Mouse (Mus musculus): ENCODE measurements around the gene Mcoln3. TPM values are rescaled to one million over a fixed set of nuclear protein-coding genes. Genes with fewer than 3 reads are reported as not detected.

Mcoln3 gene
- polyA plus RNA-seq, 1 experiment from 2014 or later: 0.27 TPM

DNA sequence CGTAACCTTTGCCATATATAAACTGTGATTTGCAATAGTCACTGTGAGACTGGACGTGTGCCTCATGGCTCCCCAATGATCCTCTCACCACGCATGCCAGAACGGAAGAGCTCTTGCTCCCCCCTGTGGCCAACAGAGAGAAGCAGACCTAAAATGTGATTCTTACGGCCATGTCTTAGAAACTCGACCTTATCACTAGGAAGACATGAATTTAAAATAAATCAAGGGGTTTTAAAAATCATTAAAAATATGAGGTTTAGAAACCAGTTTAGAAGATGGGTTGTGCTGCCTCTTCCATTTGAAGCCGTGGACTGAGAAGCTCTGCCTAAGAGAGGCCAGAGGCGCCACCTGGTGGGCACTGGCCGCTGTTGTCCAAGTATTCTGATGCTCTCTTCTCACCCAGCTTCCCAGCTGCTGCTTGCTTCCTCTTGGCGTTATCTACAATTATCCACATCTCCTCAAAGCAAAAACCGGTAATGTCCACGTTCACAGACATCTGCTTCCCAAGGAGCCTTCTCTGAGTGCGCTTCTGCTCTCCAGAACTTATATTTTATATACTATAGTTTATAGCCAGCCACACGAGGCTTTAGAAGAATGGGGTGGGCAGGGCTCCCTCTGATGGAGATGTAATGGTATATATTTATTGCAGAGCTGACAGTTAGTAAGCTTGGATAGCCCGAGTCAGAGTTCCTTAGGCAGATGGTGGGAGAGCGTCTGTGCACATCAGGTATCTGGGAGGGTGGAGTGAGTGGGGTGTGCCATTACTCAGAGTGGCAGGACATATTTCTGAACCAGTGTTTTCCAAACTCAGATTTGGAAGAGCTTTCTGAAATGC lies 60.7 kb downstream of the Mcoln3 start:
- peak; percentile 93 for DNase-seq (ENCODE audit: low spot score)
- H3K4me1 ChIP-seq (replicated peaks; ENCODE audit: control insufficient read depth, insufficient read depth, low read length): no peaks in the 10 kb centered on the region
- H3K36me3 ChIP-seq (replicated peaks; ENCODE audit: control insufficient read depth, insufficient read depth): no peaks in the 10 kb centered on the region
- H3K9me3 ChIP-seq (ENCODE audit: control insufficient read depth, low read length): no peaks in the 10 kb centered on the region
- H3K27ac ChIP-seq: no peak overlapping the region
- ATAC-seq (ENCODE audit: low FRiP score): peak; percentile 87
- H3K4me2 ChIP-seq (replicated peaks): peak overlapping the region; percentile 57
- H3K9ac ChIP-seq: peak overlapping the region; percentile 56; the same call in 1 of the 2 replicates
- H3K4me3 ChIP-seq (replicated peaks; ENCODE audit: low read length): peak overlapping the region; percentile 24
- H3K27me3 ChIP-seq (ENCODE audit: control insufficient read depth, insufficient read depth, low read length): peaks cover 8% of the 10 kb centered on the region; the same call in 1 of the 2 replicates
- 5% methylated on average over 16 of the region's 16 CpGs for WGBS

DNA sequence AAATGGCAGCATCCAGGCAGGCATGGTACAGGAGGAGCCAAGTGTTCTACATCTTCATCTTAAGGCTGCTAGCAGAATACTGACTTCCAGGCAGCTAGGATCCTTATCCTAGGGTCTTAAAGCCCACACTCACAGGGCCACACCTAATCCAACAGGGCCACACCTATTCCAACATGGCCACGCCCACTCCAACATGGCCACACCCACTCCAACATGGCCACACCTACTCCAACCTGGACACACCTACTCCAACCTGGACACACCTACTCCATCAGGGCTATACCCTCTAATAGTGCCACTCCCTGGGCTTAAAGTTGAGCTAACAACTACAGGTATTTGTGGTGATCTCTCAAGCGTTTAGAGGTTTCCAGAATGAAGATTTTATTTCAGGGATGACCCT lies 63.1 kb downstream of the Mcoln3 start:
- Histone ChIP-seq H3K27me3 (ENCODE audit: control insufficient read depth, insufficient read depth, low read length) (peaks cover 12% of the 10 kb centered on the region), H3K9me3 (ENCODE audit: control insufficient read depth, low read length) (no peaks in the 10 kb centered on the region), H3K27ac (no peak overlapping the region), H3K4me3 (replicated peaks; ENCODE audit: low read length) (no peak overlapping the region), H3K4me1 (replicated peaks; ENCODE audit: control insufficient read depth, insufficient read depth, low read length) (peaks cover 3% of the 10 kb centered on the region; the same call in 1 of the 2 replicates), H3K36me3 (replicated peaks; ENCODE audit: control insufficient read depth, insufficient read depth) (no peaks in the 10 kb centered on the region), H3K9ac (no peak overlapping the region), H3K4me2 (replicated peaks) (no peak overlapping the region)
- 35% methylated on average over 2 of the region's 2 CpGs for WGBS
- no peak for ATAC-seq (ENCODE audit: low FRiP score)
- no peak for DNase-seq (ENCODE audit: low spot score)

DNA sequence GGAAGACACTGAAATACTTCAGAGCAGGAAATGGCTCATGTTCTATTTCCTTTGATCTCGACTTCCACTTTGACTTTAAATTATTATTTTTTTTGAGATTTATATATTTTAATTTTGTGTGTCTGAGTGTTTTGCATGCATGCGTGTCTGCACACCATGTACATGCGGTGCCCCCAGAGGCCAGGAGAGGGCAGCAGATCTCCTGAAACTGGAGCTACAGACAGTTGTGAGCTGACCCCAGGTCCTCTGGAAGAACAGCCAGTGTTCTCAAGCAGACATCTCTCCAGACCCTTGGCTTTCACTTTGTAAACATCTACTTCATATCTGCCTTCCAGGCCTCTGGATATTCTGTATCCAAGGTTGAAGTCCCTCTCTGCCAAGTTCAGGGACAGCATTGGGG lies 63.7 kb downstream of the Mcoln3 start:
- ATAC-seq (ENCODE audit: low FRiP score) (no peak), DNase-seq (ENCODE audit: low spot score) (peak; percentile 52)
- WGBS: 37% methylated on average over 3 of the region's 3 CpGs
- Histone ChIP-seq H3K4me1 (replicated peaks; ENCODE audit: control insufficient read depth, insufficient read depth, low read length) (peaks cover 10% of the 10 kb centered on the region; the same call in 1 of the 2 replicates), H3K27ac (no peak overlapping the region), H3K9ac (no peak overlapping the region), H3K27me3 (ENCODE audit: control insufficient read depth, insufficient read depth, low read length) (peaks cover 12% of the 10 kb centered on the region), H3K36me3 (replicated peaks; ENCODE audit: control insufficient read depth, insufficient read depth) (no peaks in the 10 kb centered on the region), H3K4me2 (replicated peaks) (no peak overlapping the region), H3K9me3 (ENCODE audit: control insufficient read depth, low read length) (no peaks in the 10 kb centered on the region), H3K4me3 (replicated peaks; ENCODE audit: low read length) (no peak overlapping the region)

DNA sequence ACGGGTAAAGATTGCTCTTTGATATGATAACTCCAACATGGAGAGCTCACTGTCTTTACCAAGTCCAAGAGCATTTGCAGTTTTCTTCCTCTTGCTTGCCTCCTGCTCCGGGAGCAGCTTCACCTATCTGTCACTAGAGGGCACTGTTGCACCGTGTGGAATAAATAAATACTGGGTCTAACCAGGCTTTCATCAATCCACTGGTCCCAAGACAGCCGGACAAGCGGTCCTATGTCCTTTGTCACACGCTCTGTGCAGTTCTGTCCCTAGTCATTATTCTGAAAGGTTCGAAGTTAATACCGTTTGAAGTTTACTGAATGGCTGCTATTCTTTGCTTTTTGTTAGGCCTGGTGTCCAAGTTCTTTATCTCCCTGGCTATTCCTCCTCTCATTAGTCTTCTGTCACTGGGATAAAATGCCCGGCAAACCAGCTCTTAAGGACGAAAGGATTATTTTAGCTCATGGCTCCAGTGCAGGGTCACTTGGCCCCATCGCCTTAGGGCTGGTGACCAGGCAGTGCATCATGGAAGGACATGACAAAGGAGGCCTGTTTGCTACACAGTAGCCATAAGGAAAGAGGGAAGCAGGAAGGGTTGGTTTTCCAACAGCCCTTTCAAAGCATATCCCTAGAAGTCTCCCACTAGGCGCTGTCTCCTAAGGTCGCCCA lies 67.9 kb downstream of the Mcoln3 start:
- peaks cover 8% of the 10 kb centered on the region for H3K27me3 ChIP-seq (ENCODE audit: control insufficient read depth, insufficient read depth, low read length)
- 18% methylated on average over 13 of the region's 13 CpGs for WGBS
- DNase-seq (ENCODE audit: low spot score) (peak; percentile 93), ATAC-seq (ENCODE audit: low FRiP score) (peak; percentile 82)
- H3K4me3 ChIP-seq (replicated peaks; ENCODE audit: low read length): no peak overlapping the region
- no peaks in the 10 kb centered on the region for H3K36me3 ChIP-seq (replicated peaks; ENCODE audit: control insufficient read depth, insufficient read depth)
- H3K27ac ChIP-seq: peak overlapping the region; percentile 18; the same call in 1 of the 2 replicates
- peak overlapping the region; percentile 24; the same call in 1 of the 2 replicates for H3K4me2 ChIP-seq (replicated peaks)
- peaks cover 10% of the 10 kb centered on the region; the same call in 1 of the 2 replicates for H3K4me1 ChIP-seq (replicated peaks; ENCODE audit: control insufficient read depth, insufficient read depth, low read length)
- H3K9ac ChIP-seq: no peak overlapping the region
- H3K9me3 ChIP-seq (ENCODE audit: control insufficient read depth, low read length): no peaks in the 10 kb centered on the region

DNA sequence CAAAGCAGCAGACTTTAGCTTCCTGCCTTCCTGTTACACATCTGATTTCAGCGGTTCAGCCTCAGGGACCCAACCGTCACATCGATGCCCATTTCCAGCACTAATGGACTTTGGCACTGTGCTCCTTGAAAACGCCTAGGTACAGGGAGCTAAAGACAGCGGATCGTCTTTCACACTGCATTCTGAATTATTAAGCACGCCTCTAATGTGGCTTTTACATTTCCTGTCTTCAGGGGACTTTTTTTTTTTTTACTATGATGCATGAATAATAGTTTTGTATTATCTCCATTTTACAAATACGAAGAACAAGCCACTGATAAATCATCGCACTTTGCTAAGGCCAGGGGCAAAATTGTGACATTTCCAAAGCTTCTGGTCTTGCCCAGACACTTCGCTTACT lies 68.8 kb downstream of the Mcoln3 start:
- DNase-seq (ENCODE audit: low spot score): no peak
- ATAC-seq (ENCODE audit: low FRiP score): no peak
- no peak overlapping the region for H3K27ac ChIP-seq
- H3K4me3 ChIP-seq (replicated peaks; ENCODE audit: low read length): no peak overlapping the region
- 69% methylated on average over 10 of the region's 10 CpGs for WGBS
- H3K9me3 ChIP-seq (ENCODE audit: control insufficient read depth, low read length): no peaks in the 10 kb centered on the region
- peaks cover 10% of the 10 kb centered on the region; the same call in 1 of the 2 replicates for H3K4me1 ChIP-seq (replicated peaks; ENCODE audit: control insufficient read depth, insufficient read depth, low read length)
- H3K27me3 ChIP-seq (ENCODE audit: control insufficient read depth, insufficient read depth, low read length): peaks cover 8% of the 10 kb centered on the region
- no peak overlapping the region for H3K4me2 ChIP-seq (replicated peaks)
- no peak overlapping the region for H3K9ac ChIP-seq
- H3K36me3 ChIP-seq (replicated peaks; ENCODE audit: control insufficient read depth, insufficient read depth): no peaks in the 10 kb centered on the region

DNA sequence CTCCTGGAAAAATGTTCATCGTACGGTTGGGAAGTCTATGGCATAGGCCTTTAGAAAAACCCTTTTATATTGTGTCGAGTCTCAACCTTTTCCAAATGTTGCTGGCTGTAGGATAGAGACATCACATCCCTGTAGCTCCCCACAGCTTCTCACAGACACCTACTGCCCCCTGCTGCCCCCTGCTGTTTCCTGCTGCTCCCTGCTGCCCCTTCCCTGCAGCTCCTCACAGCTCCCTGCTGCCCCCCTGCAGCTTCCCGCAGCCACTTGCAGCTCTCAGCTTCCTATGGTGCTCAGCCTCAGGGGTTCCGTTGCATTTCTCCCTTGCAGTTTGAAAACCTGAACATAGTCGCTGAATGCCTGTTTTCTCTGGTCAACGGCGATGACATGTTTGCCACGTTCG lies 72.7 kb downstream of the Mcoln3 start:
- no peaks in the 10 kb centered on the region for H3K36me3 ChIP-seq (replicated peaks; ENCODE audit: control insufficient read depth, insufficient read depth)
- H3K4me1 ChIP-seq (replicated peaks; ENCODE audit: control insufficient read depth, insufficient read depth, low read length): peaks cover 10% of the 10 kb centered on the region; the same call in 1 of the 2 replicates
- ATAC-seq (ENCODE audit: low FRiP score): no peak
- no peak overlapping the region for H3K9ac ChIP-seq
- no peaks in the 10 kb centered on the region for H3K27me3 ChIP-seq (ENCODE audit: control insufficient read depth, insufficient read depth, low read length)
- H3K4me3 ChIP-seq (replicated peaks; ENCODE audit: low read length): no peak overlapping the region
- 66% methylated on average over 10 of the region's 10 CpGs for WGBS
- H3K27ac ChIP-seq: no peak overlapping the region
- no peaks in the 10 kb centered on the region for H3K9me3 ChIP-seq (ENCODE audit: control insufficient read depth, low read length)
- H3K4me2 ChIP-seq (replicated peaks): no peak overlapping the region
- no peak for DNase-seq (ENCODE audit: low spot score)

Other genes starting within 250 kb of the Mcoln3 start
- gene Bcl10, start 194.6 kb upstream of the Mcoln3 start, polyA plus RNA-seq (2014; fragmentation: Nextera tagmentation; extraction: Ambion mirVana): 37.9 and 39.9 TPM in 2 replicates
- 79.7 and 86.5 TPM in 2 replicates for gene 2410004B18Rik, start 179.4 kb upstream of the Mcoln3 start, polyA plus RNA-seq (2014; fragmentation: Nextera tagmentation; extraction: Ambion mirVana)
- 0.41 and 0.81 TPM in 2 replicates for gene Syde2, start 129.6 kb upstream of the Mcoln3 start, polyA plus RNA-seq (2014; fragmentation: Nextera tagmentation; extraction: Ambion mirVana)
- gene Wdr63, start 9.3 kb upstream of the Mcoln3 start, polyA plus RNA-seq (2014; fragmentation: Nextera tagmentation; extraction: Ambion mirVana): 1.8 and 2.8 TPM in 2 replicates
- 0.11 TPM in 1 of 2 replicates, not detected in the other for gene Mcoln2, start 32.4 kb downstream of the Mcoln3 start, polyA plus RNA-seq (2014; fragmentation: Nextera tagmentation; extraction: Ambion mirVana)
- gene Lpar3, start 103.5 kb downstream of the Mcoln3 start, polyA plus RNA-seq (2014; fragmentation: Nextera tagmentation; extraction: Ambion mirVana): 0.37 and 0.81 TPM in 2 replicates